Mouse (Mus musculus) MEL (cell line): ENCODE measurements at regions not wholly inside any gene's neighbourhood (a gene's known extent, or its start where the extent isn't known, plus 50 kb on each side); places are given as distances from the start of the nearest gene placed in this dataset.

Source experiments
- DNase-seq: peaks from one replicate; pipeline ENCODE4 v3.0.0; 2011; ENCODE audit warnings: low read depth, low spot score
- H3K27ac ChIP-seq: 2 replicates; pipeline ENCODE4 v1.5.1; 2012; ENCODE audit warnings: low read depth, mild to moderate bottlenecking, control low read depth, low read length, moderate library complexity; ENCODE audit not compliant: control insufficient read depth
- H3K27me3 ChIP-seq, 2 experiments: fragments of 150-350 bp in 1 of 2; sonication (generic) in 1 of 2; 2 replicates each; pipeline ENCODE4 v1.6.1; 2012; ENCODE audit warnings: low read length in 2 of 2, mild to moderate bottlenecking in 2 of 2, improper control_type of control experiment in 1 of 2, moderate library complexity in 1 of 2; ENCODE audit not compliant: insufficient read depth in 2 of 2, control insufficient read depth in 1 of 2
- H3K36me3 ChIP-seq, 2 experiments: 2 replicates each; pipeline ENCODE4 v1.6.1; 2012 to 2014; ENCODE audit warnings: low read length in 2 of 2, improper control_type of control experiment in 1 of 2, inconsistent platforms in 1 of 2, mild to moderate bottlenecking in 1 of 2; ENCODE audit not compliant: insufficient read depth in 2 of 2, control insufficient read depth in 1 of 2
- H3K4me1 ChIP-seq, 2 experiments: fragments of 150-350 bp in 1 of 2; sonication (generic) in 1 of 2; 2 replicates each; pipeline ENCODE4 v1.6.1; 2012; ENCODE audit warnings: low read length in 2 of 2, improper control_type of control experiment in 1 of 2, mild to moderate bottlenecking in 1 of 2; ENCODE audit not compliant: insufficient read depth in 2 of 2, control insufficient read depth in 1 of 2
- H3K4me3 ChIP-seq, 2 experiments: fragments of 150-350 bp in 1 of 2; sonication (generic) in 1 of 2; 2 replicates each; pipeline ENCODE4 v1.5.1; 2012; ENCODE audit warnings: low read depth in 2 of 2, low read length in 2 of 2, mild to moderate bottlenecking in 2 of 2, moderate library complexity in 2 of 2, control low read depth in 1 of 2, improper control_type of control experiment in 1 of 2; ENCODE audit not compliant: control insufficient read depth in 1 of 2, insufficient read depth in 1 of 2
- H3K79me2 ChIP-seq: 2 replicates; pipeline ENCODE4 v1.6.1; 2012; ENCODE audit warnings: mild to moderate bottlenecking, low read length, moderate library complexity; ENCODE audit not compliant: control insufficient read depth, poor library complexity, insufficient read depth
- H3K9ac ChIP-seq: 2 replicates; pipeline ENCODE4 v1.6.1; 2012; ENCODE audit warnings: low read depth, mild to moderate bottlenecking, control low read depth, low read length, moderate library complexity; ENCODE audit not compliant: control insufficient read depth, poor library complexity, severe bottlenecking
- H3K9me3 ChIP-seq: fragments of 150-350 bp; sonication (generic); replicated peaks from 2 replicates; pipeline ENCODE4 v1.6.1; 2012; ENCODE audit warnings: mild to moderate bottlenecking, low read length, improper control_type of control experiment, moderate library complexity; ENCODE audit not compliant: insufficient read depth
- BHLHE40 ChIP-seq: IDR thresholded peaks from 2 replicates; pipeline ENCODE4 v1.6.1; 2012; ENCODE audit warnings: low read depth, mild to moderate bottlenecking, inconsistent platforms, low read length, improper control_type of control experiment, borderline replicate concordance
- CHD1 ChIP-seq: IDR thresholded peaks from 2 replicates; pipeline ENCODE4 v1.6.1; 2012; ENCODE audit warnings: low read depth, mild to moderate bottlenecking, inconsistent platforms, low read length, improper control_type of control experiment
- CHD2 ChIP-seq: IDR thresholded peaks from 2 replicates; pipeline ENCODE4 v1.6.1; 2011; ENCODE audit warnings: low read length, improper control_type of control experiment
- CTCF ChIP-seq, 3 experiments: IDR thresholded peaks in 2 of 3; conservative IDR thresholded peaks in 1 of 3; 2 replicates each; pipeline ENCODE4 v1.5.1; 2011 to 2012; ENCODE audit warnings: low read length in 3 of 3, low read depth in 2 of 3, mild to moderate bottlenecking in 2 of 3, improper control_type of control experiment in 1 of 3, inconsistent platforms in 1 of 3, mixed read lengths in 1 of 3, moderate library complexity in 1 of 3; ENCODE audit not compliant: control insufficient read depth in 1 of 3, insufficient read depth in 1 of 3, poor library complexity in 1 of 3, severe bottlenecking in 1 of 3
- E2F4 ChIP-seq: IDR thresholded peaks from 2 replicates; pipeline ENCODE4 v1.6.1; 2011; ENCODE audit warnings: low read depth, low read length, improper control_type of control experiment, borderline replicate concordance
- ELF1 ChIP-seq: IDR thresholded peaks from 2 replicates; pipeline ENCODE4 v1.6.1; 2014; ENCODE audit warnings: low read depth, mild to moderate bottlenecking, inconsistent platforms, low read length, improper control_type of control experiment, moderate library complexity
- KAT2A ChIP-seq: conservative IDR thresholded peaks from 2 replicates; pipeline ENCODE4 v1.6.1; 2012; ENCODE audit warnings: low read depth, low read length, improper control_type of control experiment, inconsistent platforms
- MAFK ChIP-seq: IDR thresholded peaks from 2 replicates; pipeline ENCODE4 v1.6.1; 2011; ENCODE audit warnings: low read depth, mild to moderate bottlenecking, low read length, improper control_type of control experiment, borderline replicate concordance
- MAZ ChIP-seq: IDR thresholded peaks from 2 replicates; pipeline ENCODE4 v1.6.1; 2012; ENCODE audit warnings: low read depth, mild to moderate bottlenecking, inconsistent platforms, low read length, improper control_type of control experiment
- MEF2A ChIP-seq: IDR thresholded peaks from 2 replicates; pipeline ENCODE4 v1.6.1; 2014; ENCODE audit warnings: low read depth, mild to moderate bottlenecking, inconsistent platforms, low read length, improper control_type of control experiment; ENCODE audit not compliant: poor library complexity, insufficient replicate concordance, severe bottlenecking; ENCODE audit errors: extremely low read depth
- MYB ChIP-seq: IDR thresholded peaks from 2 replicates; pipeline ENCODE4 v1.6.1; 2011; ENCODE audit warnings: mild to moderate bottlenecking, low read depth, low read length, improper control_type of control experiment
- MYC ChIP-seq: IDR thresholded peaks from 2 replicates; pipeline ENCODE4 v1.6.1; 2011; ENCODE audit warnings: low read depth, mild to moderate bottlenecking, low read length, improper control_type of control experiment, moderate library complexity
- NELFE ChIP-seq: IDR thresholded peaks from 2 replicates; pipeline ENCODE4 v1.6.1; 2011; ENCODE audit warnings: low read depth, low read length, improper control_type of control experiment
- NRF1 ChIP-seq: IDR thresholded peaks from 2 replicates; pipeline ENCODE4 v1.6.1; 2014; ENCODE audit warnings: low read depth, mild to moderate bottlenecking, inconsistent platforms, low read length, improper control_type of control experiment, moderate library complexity; ENCODE audit not compliant: poor library complexity, insufficient read depth, severe bottlenecking
- POLR2AphosphoS2 ChIP-seq: IDR thresholded peaks from 2 replicates; pipeline ENCODE4 v1.6.1; 2011; ENCODE audit warnings: low read length, improper control_type of control experiment
- POLR2AphosphoS5 ChIP-seq: IDR thresholded peaks from 2 replicates; pipeline ENCODE4 v1.6.1; 2012; ENCODE audit warnings: low read depth, borderline replicate concordance, mild to moderate bottlenecking, inconsistent platforms, low read length, moderate library complexity, mixed read lengths
- RAD21 ChIP-seq: IDR thresholded peaks from 2 replicates; pipeline ENCODE4 v1.6.1; 2011; ENCODE audit warnings: mild to moderate bottlenecking, low read depth, low read length, improper control_type of control experiment
- RCOR1 ChIP-seq: IDR thresholded peaks from 2 replicates; pipeline ENCODE4 v1.6.1; 2012; ENCODE audit warnings: low read depth, mild to moderate bottlenecking, inconsistent platforms, low read length, improper control_type of control experiment
- TBP ChIP-seq: IDR thresholded peaks from 2 replicates; pipeline ENCODE4 v1.8.0; 2011; ENCODE audit warnings: low read depth, low read length, improper control_type of control experiment
- UBTF ChIP-seq: IDR thresholded peaks from 2 replicates; pipeline ENCODE4 v1.6.1; 2012; ENCODE audit warnings: low read depth, mild to moderate bottlenecking, inconsistent platforms, low read length, improper control_type of control experiment, moderate library complexity, borderline replicate concordance; ENCODE audit not compliant: insufficient read depth
- USF1 ChIP-seq: IDR thresholded peaks from 2 replicates; pipeline ENCODE4 v1.6.1; 2014; ENCODE audit warnings: low read depth, mild to moderate bottlenecking, inconsistent platforms, low read length, improper control_type of control experiment, moderate library complexity
- USF2 ChIP-seq, 2 experiments: IDR thresholded peaks; 2 replicates each; pipeline ENCODE4 v1.6.1; 2011 to 2012; ENCODE audit warnings: improper control_type of control experiment in 2 of 2, low read length in 2 of 2, borderline replicate concordance in 1 of 2, inconsistent platforms in 1 of 2, low read depth in 1 of 2, mild to moderate bottlenecking in 1 of 2; ENCODE audit not compliant: insufficient read depth in 1 of 2
- ZC3H11A ChIP-seq: IDR thresholded peaks from 2 replicates; pipeline ENCODE4 v1.6.1; 2012; ENCODE audit warnings: low read depth, mild to moderate bottlenecking, inconsistent platforms, low read length, improper control_type of control experiment
- ZKSCAN1 ChIP-seq: IDR thresholded peaks from 2 replicates; pipeline ENCODE4 v1.6.1; 2012; ENCODE audit warnings: low read depth, mild to moderate bottlenecking, inconsistent platforms, low read length, improper control_type of control experiment, moderate library complexity
- ZNF384 ChIP-seq: IDR thresholded peaks from 2 replicates; pipeline ENCODE4 v1.6.1; 2012; ENCODE audit warnings: low read depth, mild to moderate bottlenecking, inconsistent platforms, low read length, improper control_type of control experiment

DNA sequence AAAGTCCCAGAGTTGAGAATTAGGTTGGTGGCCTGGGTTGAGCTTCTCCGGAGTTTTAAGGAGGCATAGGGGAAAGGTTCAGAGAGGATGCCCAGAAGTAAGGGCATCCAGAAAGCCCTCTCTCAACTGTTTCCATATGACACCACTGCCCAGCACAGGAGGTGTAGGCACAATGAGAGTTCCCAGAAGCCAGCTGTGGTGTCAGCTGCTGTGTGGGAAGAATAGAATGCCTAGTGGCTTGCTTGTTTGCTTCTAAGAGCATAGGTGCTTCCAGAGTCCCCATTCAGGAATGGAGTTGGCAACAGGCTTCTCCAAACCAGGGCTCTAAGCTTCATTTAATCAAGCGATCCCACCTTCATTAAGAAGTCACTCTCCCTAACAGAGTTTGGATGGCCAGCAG, 357.9 kb downstream of the Adgrl2 start:
- TF ChIP-seq RAD21 (no peak), BHLHE40 (no peak), E2F4 (no peak), POLR2AphosphoS2 (no peak), CTCF (IDR thresholded peaks at IDR 0.05 in 2 of 3, conservative IDR thresholded peaks at IDR 0.05 in 1 of 3; ENCODE audit: control insufficient read depth in 1 of 3, insufficient read depth in 1 of 3, low read depth in 2 of 3, low read length in 3 of 3, poor library complexity in 1 of 3, severe bottlenecking in 1 of 3) (no peak), UBTF (no peak), RCOR1 (no peak), ELF1 (no peak), NELFE (no peak), CHD2 (no peak), ZNF384 (no peak), ZC3H11A (no peak), CHD1 (no peak), KAT2A (no peak), TBP (no peak), USF2 (IDR thresholded peaks at IDR 0.05; ENCODE audit: borderline replicate concordance in 1 of 2, insufficient read depth in 1 of 2, low read depth in 1 of 2, low read length in 2 of 2) (no peak)
- TF ChIP-seq, all 39 proteins: peak for 0
- Histone ChIP-seq H3K79me2 (no peaks in the 10 kb centered on the region), H3K27ac (no peak overlapping the region)

GRCm38 (mm10) chr3:148631415-148632192, 358.8 kb downstream of the Adgrl2 start:
- no peak overlapping the region for H3K9ac ChIP-seq
- H3K79me2 ChIP-seq: no peaks in the 10 kb centered on the region
- no peaks in the 10 kb centered on the region for H3K36me3 ChIP-seq
- H3K4me3 ChIP-seq: no peak overlapping the region
- TF ChIP-seq E2F4: no peak
- TF ChIP-seq NRF1: no peak
- no peak for TF ChIP-seq ZC3H11A
- no peak for TF ChIP-seq RCOR1
- no peak for TF ChIP-seq USF1
- no peak for TF ChIP-seq CHD1
- no peak for TF ChIP-seq POLR2AphosphoS5
- no peak for TF ChIP-seq NELFE
- no peak for TF ChIP-seq ZNF384
- TF ChIP-seq MAFK: no peak
- no peak for TF ChIP-seq BHLHE40
- TF ChIP-seq MEF2A: no peak
- TF ChIP-seq MYC: no peak
- no peak for TF ChIP-seq MYB
- TF ChIP-seq MAZ: no peak
- no peak for TF ChIP-seq ZKSCAN1
- H3K27ac ChIP-seq: no peak overlapping the region
- no peaks in the 10 kb centered on the region for H3K27me3 ChIP-seq
- no peaks in the 10 kb centered on the region for H3K9me3 ChIP-seq
- H3K4me1 ChIP-seq: no peaks in the 10 kb centered on the region
- DNase-seq: no peak

More for the DNA sequence above, 357.9 kb downstream of the Adgrl2 start:
- Histone ChIP-seq H3K36me3 (no peaks in the 10 kb centered on the region), H3K9ac (no peak overlapping the region), H3K4me1 (no peaks in the 10 kb centered on the region), H3K27me3 (no peaks in the 10 kb centered on the region), H3K9me3 (no peaks in the 10 kb centered on the region), H3K4me3 (no peak overlapping the region)
- DNase-seq: no peak
